Mouse (Mus musculus) granulocyte monocyte progenitor cell, adult 5-6 weeks (primary cell): ENCODE data around the gene Mrtfa. TPM values are rescaled to one million over a fixed set of nuclear protein-coding genes. Genes with fewer than 3 reads are reported as not detected.
"Not testable (repeated sequence)": the region's sequence is repeated elsewhere in the genome, so short reads cannot be mapped to it uniquely, and the experiment has no call there.

Experiments
- ATAC-seq: replicated peaks from 2 replicates; pipeline ENCODE4 v1.8.0; 2016; ENCODE audit warnings: mild to moderate bottlenecking, moderate TSS enrichment, inconsistent platforms; ENCODE audit not compliant: poor library complexity, severe bottlenecking
- total RNA-seq, 2 experiments: library from RNA; stranded (forward) in 1 of 2; stranded (reverse) in 1 of 2; fragments of 200-712, 200-1000 nt in 1 of 2; fragments of >200 nt in 1 of 2; fragmentation: Nextera tagmentation in 1 of 2; gene quantifications; 2 replicates each; pipeline ENCODE4 v1.2.3; 2014 to 2017

Mrtfa gene
- total RNA-seq (2014; fragmentation: Nextera tagmentation) (30.9 and 36.9 TPM in 2 replicates), total RNA-seq (2017) (11.1 and 12.6 TPM in 2 replicates)

DNA sequence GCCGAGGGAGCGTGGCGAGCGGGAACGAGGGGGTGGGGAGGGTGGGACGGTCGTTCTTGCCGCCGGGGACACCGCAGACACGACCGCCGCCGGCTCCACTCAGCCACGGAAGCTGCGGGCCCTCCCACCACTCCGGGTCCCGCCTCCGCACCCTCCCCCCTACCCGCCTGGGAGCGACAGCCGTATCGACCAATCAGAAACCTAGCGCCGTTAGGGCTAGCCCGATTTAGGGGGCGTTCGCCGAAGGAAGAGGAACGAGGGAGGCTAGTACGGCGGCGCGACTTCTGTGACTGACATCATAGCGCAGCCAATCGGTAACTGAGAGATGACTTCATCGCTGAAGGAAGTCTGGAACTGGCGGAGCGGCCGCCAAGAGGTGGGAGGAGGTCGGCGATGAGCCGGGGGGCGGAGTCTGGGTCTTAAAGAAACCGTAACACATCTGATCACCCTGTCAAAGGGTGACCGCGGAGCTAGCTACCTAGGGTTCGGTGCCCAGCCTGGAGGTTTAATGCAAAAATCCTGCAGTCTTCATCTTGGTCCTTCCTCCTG lies at the start of gene Mrtfa:
Gene Mrtfa, minus strand, starts transcription at position 128 of the 549 bp plus-strand sequence.
- peak; percentile 98 for ATAC-seq

- ATAC-seq = no peak
These were observed 49.3 kb upstream of the Mrtfa start for GRCm38 (mm10) chr15:81239794-81240343.

GRCm38 (mm10) chr15:81239261-81239660 lies 48.7 kb upstream of the Mrtfa start:
- no peak for ATAC-seq

- no peak for ATAC-seq
These were observed 46.9 kb upstream of the Mrtfa start for GRCm38 (mm10) chr15:81237471-81237870.

DNA sequence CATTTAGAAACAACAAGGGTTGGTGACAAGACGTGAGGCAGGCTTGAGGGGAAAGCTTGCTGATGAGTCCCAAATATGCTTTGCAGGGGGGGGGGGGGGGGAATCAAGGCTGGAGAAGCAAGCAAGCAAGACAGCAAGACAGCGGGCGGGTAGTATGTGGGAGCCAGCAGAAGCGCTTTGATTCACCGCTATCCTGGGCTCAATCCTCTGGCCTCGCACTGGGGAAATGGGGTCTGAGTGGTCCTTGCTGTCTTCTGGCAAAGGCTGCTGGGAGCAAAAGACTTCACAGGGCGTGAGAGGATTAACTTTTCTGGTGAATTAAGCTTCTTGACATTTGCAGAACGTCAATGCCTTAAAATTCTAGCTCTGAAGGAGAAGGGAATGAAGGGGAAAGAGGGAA lies 45.5 kb upstream of the Mrtfa start:
- ATAC-seq = no peak

DNA sequence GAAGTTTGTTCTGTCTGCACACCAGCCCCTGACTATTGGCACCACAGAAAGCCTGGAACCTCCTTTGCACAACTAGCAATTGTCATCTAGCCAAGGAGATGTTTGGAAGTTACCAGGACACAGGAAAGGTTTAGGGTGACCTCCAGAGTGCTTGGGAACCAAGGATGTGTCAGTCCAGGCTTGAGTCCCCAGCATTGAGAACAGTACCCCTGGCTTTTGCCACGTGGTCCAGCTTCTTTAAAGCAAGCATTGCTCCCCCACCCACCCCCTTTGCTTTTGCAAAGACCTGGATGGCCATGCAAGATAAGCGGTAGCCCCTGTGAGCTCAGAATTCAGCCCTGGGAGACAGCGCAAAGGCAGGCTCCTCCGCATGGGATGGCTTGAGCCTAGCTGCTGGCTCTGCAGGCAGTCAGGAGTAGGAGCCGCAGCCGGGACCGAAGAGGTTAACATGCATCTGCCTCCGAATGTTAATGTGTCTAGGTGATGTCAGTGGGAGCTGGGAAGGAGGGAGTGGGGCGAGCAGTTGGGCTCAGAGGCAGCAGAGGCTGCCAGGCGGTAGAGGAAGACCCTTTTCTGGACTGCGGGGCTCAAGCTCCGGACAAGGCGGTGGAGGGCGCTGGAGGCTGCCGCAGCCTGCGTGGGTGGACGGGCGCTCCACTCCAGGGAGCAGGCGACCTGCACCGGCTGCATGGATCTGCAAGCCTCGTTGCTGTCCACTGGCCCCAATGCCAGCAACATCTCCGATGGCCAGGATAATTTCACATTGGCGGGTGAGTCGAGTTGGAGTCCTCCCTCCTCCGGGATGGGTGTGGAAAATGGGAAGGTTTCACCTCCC lies 44.7 kb upstream of the Mrtfa start, which contains the start of gene Mchr1:
Gene Mchr1, plus strand, starts transcription at position 414 of the 835 bp plus-strand sequence.
- ATAC-seq = 0 out of 2 replicates have a peak, but pooled peaks have one; percentile 20

DNA sequence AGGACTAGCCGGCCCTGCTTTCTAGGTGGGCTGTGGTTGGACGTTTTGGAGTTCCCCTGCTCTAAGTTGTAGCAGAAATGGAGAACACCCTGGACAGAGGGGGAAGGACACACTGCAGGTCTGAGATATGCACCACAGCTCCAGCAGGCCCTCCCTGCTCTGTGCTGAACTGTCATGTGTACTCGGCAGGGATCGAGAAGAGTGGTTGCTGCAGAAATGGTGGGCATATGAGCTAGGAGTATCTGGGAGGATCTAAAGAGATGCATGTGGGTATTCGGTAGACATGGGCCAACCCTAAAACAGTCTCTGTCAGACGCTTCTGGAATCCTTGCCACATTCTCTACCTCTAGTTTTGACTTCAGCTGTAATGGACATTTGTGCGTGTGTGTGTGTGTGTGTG lies 40.8 kb upstream of the Mrtfa start:
- ATAC-seq = no peak

DNA sequence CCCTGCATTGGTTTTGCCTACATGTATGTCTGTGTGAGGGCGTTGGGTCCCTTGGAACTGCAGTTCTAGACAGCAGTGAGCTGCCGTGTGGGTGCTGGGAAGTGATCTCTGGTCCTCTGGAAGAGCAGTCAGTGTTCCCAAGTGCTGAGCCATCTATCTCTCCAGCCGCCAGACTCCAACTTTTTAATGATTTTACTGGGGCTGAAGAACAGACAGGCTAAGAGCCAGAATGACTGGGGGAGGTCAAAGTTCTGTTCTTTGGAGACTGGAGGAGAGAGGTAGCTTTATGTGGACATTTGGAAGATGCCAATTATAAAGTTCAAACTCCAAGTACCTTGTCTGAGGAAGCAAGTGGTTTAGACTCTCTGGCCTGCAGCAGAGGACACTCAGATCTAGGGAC lies 39.2 kb upstream of the Mrtfa start:
- no peak for ATAC-seq

DNA sequence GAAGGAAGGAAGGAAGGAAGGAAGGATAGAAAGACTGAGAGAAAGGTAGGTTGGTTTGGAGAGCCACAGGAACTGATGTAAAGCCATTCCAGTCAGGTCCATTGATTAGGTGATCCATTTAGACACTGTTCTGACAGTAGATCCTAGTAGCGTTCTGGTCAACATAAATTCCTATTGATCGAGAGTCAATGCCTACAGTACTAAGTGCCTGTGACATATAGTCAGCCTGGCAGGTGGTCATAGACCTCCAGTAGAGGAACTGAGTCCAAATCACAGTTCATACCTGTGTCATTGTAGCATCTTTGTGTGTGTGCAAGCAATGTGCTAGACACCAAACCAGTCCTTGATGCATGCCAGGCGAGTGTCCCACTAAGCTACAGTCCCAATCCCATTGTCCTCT lies 37.7 kb upstream of the Mrtfa start:
- ATAC-seq = no peak

DNA sequence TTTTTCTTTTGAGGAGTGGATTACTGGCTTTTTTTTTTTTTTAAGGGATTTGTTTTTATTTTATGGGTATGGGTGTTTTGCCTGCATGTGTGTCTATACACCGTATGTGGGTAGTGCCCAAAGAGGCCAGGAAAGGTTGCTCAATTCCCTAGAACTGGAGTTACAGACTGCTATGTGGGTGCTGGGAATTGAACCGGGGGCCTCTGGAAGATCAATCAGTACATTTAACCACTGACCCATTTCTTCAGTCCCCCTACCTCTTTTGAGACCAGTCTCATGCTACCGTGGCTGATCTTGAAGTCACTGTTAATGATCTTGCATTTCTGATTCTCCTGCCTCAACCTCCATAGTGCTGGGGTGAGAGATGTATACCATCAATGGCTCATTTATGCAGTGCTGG lies 36.7 kb upstream of the Mrtfa start:
- no peak for ATAC-seq

DNA sequence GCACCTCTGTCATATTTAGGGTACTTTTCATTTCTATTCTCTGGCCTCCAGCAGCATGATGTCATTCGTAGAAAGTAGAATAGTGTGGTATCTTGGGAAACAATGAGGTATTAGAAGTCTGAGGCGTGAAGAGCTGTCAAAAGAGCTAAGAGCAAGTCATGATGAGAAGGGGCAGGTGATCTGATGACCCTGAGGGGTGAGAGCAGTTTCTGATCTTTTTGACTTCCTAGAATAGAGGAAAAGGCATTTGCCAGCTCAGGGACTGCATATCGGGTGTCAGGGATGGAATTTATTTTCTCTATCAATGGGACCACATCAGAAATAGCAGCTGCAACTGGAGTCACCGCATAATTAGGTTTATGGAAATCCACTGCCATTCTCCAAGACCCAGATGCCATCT lies 36.2 kb upstream of the Mrtfa start:
- no peak for ATAC-seq

DNA sequence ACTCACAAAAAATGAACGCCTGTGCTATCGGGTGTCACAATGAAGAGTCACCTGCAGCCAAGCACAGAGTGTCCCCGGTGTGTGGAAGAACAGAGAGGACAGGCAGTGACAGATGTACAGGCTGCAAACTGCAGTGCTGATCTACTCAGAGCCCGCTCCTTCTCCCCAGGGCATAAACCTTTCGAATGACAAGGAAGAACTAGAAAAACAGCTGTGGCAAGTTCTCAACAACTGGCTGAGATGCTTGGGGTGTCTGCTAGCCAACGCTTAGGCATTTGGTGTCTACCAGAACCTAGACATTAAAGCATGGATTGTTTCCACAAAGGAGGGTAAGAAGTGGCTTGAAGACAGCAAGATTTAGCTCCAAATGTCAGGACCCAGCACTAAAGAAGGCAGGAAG lies 35.2 kb upstream of the Mrtfa start:
- ATAC-seq = no peak

GRCm38 (mm10) chr15:81225016-81225415 lies 34.5 kb upstream of the Mrtfa start:
- ATAC-seq = no peak

DNA sequence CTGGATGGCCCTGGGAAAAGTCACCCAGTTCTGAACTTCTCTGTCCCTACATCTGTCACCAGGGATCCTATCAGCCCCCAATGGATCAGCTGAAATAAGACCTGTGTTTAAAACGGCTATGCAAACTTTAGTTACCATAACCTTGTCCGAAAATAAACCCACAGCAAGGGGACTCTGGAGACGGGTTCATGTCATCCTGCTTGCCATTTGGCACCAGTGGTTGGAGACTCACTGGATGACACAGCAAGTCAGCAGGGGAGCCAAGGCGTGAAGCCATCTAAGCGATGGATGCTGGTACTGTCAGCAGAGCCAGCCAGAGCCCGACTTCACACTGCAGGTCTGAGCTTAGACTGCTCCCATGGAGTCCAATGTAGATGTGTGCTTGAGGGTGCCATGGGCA lies 30.9 kb upstream of the Mrtfa start:
- no peak for ATAC-seq

- ATAC-seq = not testable (repeated sequence)
These were observed 29.5 kb upstream of the Mrtfa start for GRCm38 (mm10) chr15:81220051-81220450.

DNA sequence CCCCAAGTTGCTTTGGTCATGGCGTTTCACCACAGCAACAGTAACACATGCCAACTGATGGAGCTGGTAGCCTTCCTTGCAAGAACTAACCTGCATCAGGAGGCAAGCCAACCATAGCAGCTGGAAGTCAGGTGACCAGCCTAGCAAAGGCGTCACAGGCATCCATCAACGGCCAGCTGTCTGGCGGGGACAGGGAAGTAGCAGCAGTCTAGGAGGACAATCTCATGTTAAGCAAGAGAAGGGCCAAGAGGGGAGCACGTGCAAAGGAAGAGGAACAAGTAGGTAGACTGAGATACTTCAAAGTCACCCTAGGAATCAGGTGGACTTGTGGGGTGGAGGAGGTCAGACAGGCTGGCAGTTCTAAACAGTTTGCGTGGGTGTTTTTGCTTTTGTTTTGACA lies 28.5 kb upstream of the Mrtfa start:
- peak; percentile 62 for ATAC-seq

- ATAC-seq = no peak
These were observed 26.5 kb upstream of the Mrtfa start for GRCm38 (mm10) chr15:81216906-81217653.

GRCm38 (mm10) chr15:81212976-81213375 lies 22.4 kb upstream of the Mrtfa start:
- no peak for ATAC-seq

GRCm38 (mm10) chr15:81210496-81210895 lies 19.9 kb upstream of the Mrtfa start:
- peak; percentile 80 for ATAC-seq

DNA sequence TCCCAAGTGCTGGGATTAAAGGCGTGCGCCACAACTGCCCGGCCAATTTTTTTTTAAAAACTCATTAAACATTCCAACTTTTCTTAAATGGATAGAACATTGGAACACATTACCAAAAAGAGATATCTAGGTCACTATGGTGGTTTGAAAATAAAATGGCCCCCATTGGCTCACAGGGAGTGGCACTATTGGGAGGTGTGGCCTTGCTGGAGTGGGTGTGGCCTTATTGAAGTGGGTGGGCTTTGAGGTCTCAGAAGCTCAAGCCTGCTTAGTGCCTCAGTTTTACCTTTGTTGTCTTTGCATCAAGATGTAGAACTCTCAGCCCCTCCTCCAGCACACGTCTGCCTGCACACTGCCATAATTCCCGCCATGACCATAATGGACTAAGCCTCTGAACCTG lies 11.9 kb upstream of the Mrtfa start:
- no peak for ATAC-seq
